Comparison of ENCODE assay signal across 9 mouse cellular contexts in the genomic region with DNA sequence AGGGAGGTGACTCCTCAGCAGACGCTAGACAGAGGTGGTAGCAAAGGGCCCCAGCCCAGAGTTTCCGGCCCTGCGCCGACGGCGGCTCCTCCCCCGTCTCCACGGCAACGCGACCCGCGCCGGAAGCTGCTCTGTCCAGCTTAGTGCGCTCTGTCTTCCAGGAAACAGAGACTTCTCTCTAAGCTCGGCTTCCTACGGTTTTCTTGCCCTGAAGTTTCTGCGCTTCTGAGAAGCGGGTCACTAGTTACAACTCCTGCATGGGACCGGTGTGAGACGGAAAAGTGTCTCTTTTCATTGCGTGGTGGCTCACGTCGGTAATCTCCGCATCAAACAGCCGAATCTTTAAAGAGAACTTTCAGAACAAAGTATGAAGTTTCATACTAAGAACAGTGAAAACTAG. TPM values are rescaled to one million over a fixed set of nuclear protein-coding genes. Genes with fewer than 3 reads are reported as not detected.
DNase-seq lines count a peak whose midpoint lies in the region; ATAC-seq lines count a peak whose summit lies in the region.
"Had no signal": no experiment of that assay in that cellular context is flagged by ENCODE, and none has a peak within 500 bp of the region (broad histone marks: within the 10 kb centered on the region; RNA-seq: fewer than 3 reads in every experiment).

A gene (minus strand): TSS at position 101 of the 400 bp plus-strand sequence.

- no peaks in the 10 kb centered on the region for H3K27me3 ChIP-seq in heart, embryonic 11.5 days (ENCODE audit: control insufficient read depth, insufficient read depth, low read length)
- H3K27me3 ChIP-seq: liver, embryonic 13.5 days had no signal

- H3K4me1 ChIP-seq in heart, embryonic 11.5 days (ENCODE audit: control insufficient read depth, insufficient read depth, low read length) = no peaks in the 10 kb centered on the region
- H3K4me1 ChIP-seq: liver, embryonic 13.5 days had no signal

- H3K27ac ChIP-seq in heart, embryonic 11.5 days (ENCODE audit: low read depth, low read length) = no peak within 1 kb of the TSS
- H3K27ac ChIP-seq: liver, embryonic 13.5 days had no signal

- no peak within 1 kb of the TSS for H3K4me2 ChIP-seq in heart, embryonic 11.5 days
- H3K4me2 ChIP-seq: liver, embryonic 13.5 days had no signal

- no peak for DNase-seq in heart, adult 18-20 months
- no peak for DNase-seq in urinary bladder, adult 2 months (ENCODE audit: low spot score)
- no peak for DNase-seq in urinary bladder, adult 18-20 months (ENCODE audit: low spot score in 2 of 2)
- no peak for DNase-seq in retina, embryonic 14.5 days (ENCODE audit: low spot score)
- DNase-seq: liver, embryonic 13.5 days had no signal

- no peak within 1 kb of the TSS for H3K9ac ChIP-seq in heart, embryonic 11.5 days (ENCODE audit: low read depth, low read length)
- H3K9ac ChIP-seq: liver, embryonic 13.5 days had no signal

- H3K36me3 ChIP-seq in heart, embryonic 11.5 days (ENCODE audit: control insufficient read depth, insufficient read depth, low read length) = no peaks in the 10 kb centered on the region
- H3K36me3 ChIP-seq: liver, embryonic 13.5 days had no signal

- no peak within 1 kb of the TSS for H3K4me3 ChIP-seq in heart, embryonic 11.5 days (ENCODE audit: low read depth, low read length)
- H3K4me3 ChIP-seq: liver, embryonic 13.5 days had no signal

- H3K9me3 ChIP-seq in heart, embryonic 11.5 days (replicated peaks; ENCODE audit: control insufficient read depth, low read length) = no peaks in the 10 kb centered on the region
- H3K9me3 ChIP-seq: liver, embryonic 13.5 days had no signal

- ATAC-seq in heart, embryonic 11.5 days (replicated peaks; ENCODE audit: insufficient number of reproducible peaks, low FRiP score, low TSS enrichment) = no peak
- ATAC-seq in inflammation-experienced regulatory T-cells, adult 6 months = no peak
- no peak for ATAC-seq in neutrophil, adult 5-6 weeks (ENCODE audit: extremely low read depth, insufficient number of reproducible peaks, low FRiP score, poor library complexity, severe bottlenecking)
- no peak for ATAC-seq in frontal cortex, adult (ENCODE audit: low TSS enrichment)

- WGBS in heart, embryonic 11.5 days (ENCODE audit: insufficient replicate concordance) = 81% methylated on average over 25 of the region's 25 CpGs

RNA-seq across cellular contexts. Expression of the gene that starts here (rescaled TPM):
- 10 to 100 TPM; 17.3 to 20.5 TPM for total RNA-seq in heart, adult 18-20 months (2021)
- polyA plus RNA-seq in heart, embryonic 11.5 days (2014; fragmentation: Nextera tagmentation; extraction: Ambion mirVana) = 7.6 and 8.6 TPM in 2 replicates
- 27.2 and 38.1 TPM in 2 replicates for polyA plus RNA-seq in urinary bladder, adult 2 months (2012; rRNA removed)
- polyA plus RNA-seq in inflammation-experienced regulatory T-cells, adult 6 months (2017; shearing (Covaris generic)) = 10 to 100 TPM; 25.9 to 49.0 (median 44.6) TPM
- 60.9 and 65.4 TPM in 2 replicates for total RNA-seq in neutrophil, adult 5-6 weeks (2017)
